Mouse (Mus musculus): ENCODE data around the gene Kank4. TPM values are rescaled to one million over a fixed set of nuclear protein-coding genes. Genes with fewer than 3 reads are reported as not detected.
"Not testable (repeated sequence)": the region's sequence is repeated elsewhere in the genome, so short reads cannot be mapped to it uniquely, and the experiment has no call there.

Kank4 gene
- total RNA-seq, 4 experiments from 2014 or later, result 0.43 to 1.4 (median 0.86) TPM

- no peak for DNase-seq (ENCODE audit: low spot score in 2 of 2)
These were observed 40.5 kb downstream of the Kank4 start for GRCm38 (mm10) chr4:98776721-98777427.

- no peak for DNase-seq (ENCODE audit: low spot score in 2 of 2)
These were observed 43.6 kb downstream of the Kank4 start for GRCm38 (mm10) chr4:98773785-98774184.

- no peak for DNase-seq (ENCODE audit: low spot score in 2 of 2)
These were observed 49.9 kb downstream of the Kank4 start for GRCm38 (mm10) chr4:98767134-98768133.

- DNase-seq (ENCODE audit: low spot score in 2 of 2), result no peak
These were observed 58.3 kb downstream of the Kank4 start for GRCm38 (mm10) chr4:98758872-98759518.

- no peak for DNase-seq (ENCODE audit: low spot score in 2 of 2)
These were observed 59.1 kb downstream of the Kank4 start for GRCm38 (mm10) chr4:98758012-98758821.

- DNase-seq (ENCODE audit: low spot score in 2 of 2), result no peak
These were observed 61.2 kb downstream of the Kank4 start for GRCm38 (mm10) chr4:98756141-98756540.

- no peak for DNase-seq (ENCODE audit: low spot score in 2 of 2)
These were observed 62.9 kb downstream of the Kank4 start for GRCm38 (mm10) chr4:98754456-98754855.

- no peak for DNase-seq (ENCODE audit: low spot score in 2 of 2)
These were observed 73.5 kb downstream of the Kank4 start for GRCm38 (mm10) chr4:98743906-98744210.

GRCm38 (mm10) chr4:98743209-98743905, 74.0 kb downstream of the Kank4 start:
- no peak for DNase-seq (ENCODE audit: low spot score in 2 of 2)

- DNase-seq (ENCODE audit: low spot score in 2 of 2), result no peak
These were observed 77.6 kb downstream of the Kank4 start for GRCm38 (mm10) chr4:98739753-98740152.

- no peak for DNase-seq (ENCODE audit: low spot score in 2 of 2)
These were observed 83.7 kb downstream of the Kank4 start for GRCm38 (mm10) chr4:98733660-98734059.

GRCm38 (mm10) chr4:98728716-98729115, 88.6 kb downstream of the Kank4 start:
- no peak for DNase-seq (ENCODE audit: low spot score in 2 of 2)

GRCm38 (mm10) chr4:98727959-98728347, 89.4 kb downstream of the Kank4 start:
- no peak for DNase-seq (ENCODE audit: low spot score in 2 of 2)

- no peak for DNase-seq (ENCODE audit: low spot score in 2 of 2)
These were observed 89.9 kb downstream of the Kank4 start for GRCm38 (mm10) chr4:98727295-98727958.

- no peak for DNase-seq (ENCODE audit: low spot score in 2 of 2)
These were observed 90.6 kb downstream of the Kank4 start, which contains the start of gene L1td1 for GRCm38 (mm10) chr4:98726590-98727237. L1td1 (plus strand) TSS chr4:98726734.

GRCm38 (mm10) chr4:98725439-98725838, 91.9 kb downstream of the Kank4 start:
- no peak for DNase-seq (ENCODE audit: low spot score in 2 of 2)

GRCm38 (mm10) chr4:98724682-98725081, 92.7 kb downstream of the Kank4 start:
- DNase-seq (ENCODE audit: low spot score in 2 of 2), result not testable (repeated sequence)

- peak; percentile 19 to 31 for DNase-seq (ENCODE audit: low spot score in 2 of 2)
These were observed 94.9 kb downstream of the Kank4 start for GRCm38 (mm10) chr4:98722454-98722853.

- DNase-seq (ENCODE audit: low spot score in 2 of 2), result no peak
These were observed 98.8 kb downstream of the Kank4 start for GRCm38 (mm10) chr4:98718547-98718917.
